Mouse (Mus musculus): ENCODE measurements around the gene Uhrf1.
"Not testable (repeated sequence)": the region's sequence is repeated elsewhere in the genome, so short reads cannot be mapped to it uniquely, and the experiment has no call there.

Uhrf1 gene

DNA sequence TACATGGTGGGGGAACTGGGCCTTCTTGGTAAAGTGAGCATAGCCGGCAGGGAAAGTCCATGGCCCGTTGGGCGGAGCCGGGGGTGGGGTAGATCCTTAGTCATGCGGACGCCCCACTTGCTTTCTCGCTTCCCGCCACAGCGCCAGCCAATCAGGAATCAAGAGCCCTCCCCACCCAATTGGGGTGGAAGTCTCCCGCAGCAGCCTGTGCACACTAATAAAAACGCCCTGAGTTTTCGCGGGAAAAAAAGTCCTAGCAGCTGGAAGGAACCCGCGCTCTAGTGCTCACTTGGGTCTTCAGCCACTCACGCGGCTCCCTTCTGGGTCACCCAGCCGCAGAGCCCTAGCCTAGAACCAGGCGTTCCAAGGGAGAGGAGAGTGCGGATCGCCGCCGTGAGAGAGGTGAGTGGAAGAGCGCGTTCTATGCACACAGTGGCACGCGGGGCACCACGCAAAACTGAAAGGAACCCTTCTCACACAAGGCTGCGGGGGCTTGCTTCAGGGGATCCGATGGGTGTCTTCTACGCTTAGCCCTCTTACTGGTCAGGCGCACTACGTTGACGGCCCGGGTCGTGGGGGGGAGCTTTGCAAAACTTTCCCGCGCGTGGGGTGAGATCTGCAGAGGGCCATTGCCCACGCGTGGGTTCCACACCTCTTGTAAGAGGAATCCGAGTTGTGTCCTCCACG, at the start of gene Uhrf1:
TSS of gene Uhrf1 (plus strand) at position 162 of the 687 bp plus-strand sequence.
- DNase-seq (ENCODE audit: low read depth, low spot score): peak; percentile 99

GRCm38 (mm10) chr17:56254695-56255094, 48.4 kb upstream of the Uhrf1 start:
- no peak for DNase-seq (ENCODE audit: low read depth, low spot score)

DNA sequence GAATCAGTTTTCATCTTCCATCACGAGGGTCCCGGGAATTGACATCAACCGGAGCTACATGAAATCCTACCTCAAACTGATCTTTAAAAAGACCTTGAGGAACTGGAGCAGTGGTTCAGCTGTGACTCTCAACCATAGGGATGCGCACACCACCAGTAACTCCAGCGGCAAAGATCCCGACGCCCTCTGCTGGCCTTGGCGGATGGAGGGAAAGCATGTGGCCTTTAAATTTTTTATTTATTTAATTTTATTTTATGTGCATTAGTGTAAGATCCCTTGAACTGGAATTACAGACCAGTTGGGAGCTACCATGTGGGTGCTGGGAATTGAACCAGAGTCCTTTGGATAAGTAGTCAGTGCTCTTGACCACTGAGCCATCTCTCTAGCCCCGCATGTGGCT, 47.7 kb upstream of the Uhrf1 start:
- DNase-seq (ENCODE audit: low read depth, low spot score): peak; percentile 39

DNA sequence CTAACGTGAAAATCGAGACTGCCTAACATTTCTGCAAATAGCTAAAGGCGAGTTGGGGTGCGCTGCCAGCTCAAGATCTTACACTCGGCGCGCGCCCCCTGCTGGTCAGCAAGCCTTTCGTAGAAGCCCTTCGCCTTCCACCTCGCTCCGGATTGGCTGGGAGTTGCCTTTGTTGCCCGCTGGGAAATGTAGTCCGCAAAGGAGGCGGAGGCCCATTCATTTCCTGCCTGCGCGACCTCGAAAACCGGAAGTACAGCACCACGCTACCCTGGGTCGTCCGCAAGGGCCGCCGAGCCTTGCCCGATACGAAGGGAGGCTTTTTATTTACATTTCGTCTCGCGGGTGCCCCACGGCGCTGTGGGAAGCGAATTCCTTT, 47.3 kb upstream of the Uhrf1 start:
- DNase-seq (ENCODE audit: low read depth, low spot score): peak; percentile 99

DNA sequence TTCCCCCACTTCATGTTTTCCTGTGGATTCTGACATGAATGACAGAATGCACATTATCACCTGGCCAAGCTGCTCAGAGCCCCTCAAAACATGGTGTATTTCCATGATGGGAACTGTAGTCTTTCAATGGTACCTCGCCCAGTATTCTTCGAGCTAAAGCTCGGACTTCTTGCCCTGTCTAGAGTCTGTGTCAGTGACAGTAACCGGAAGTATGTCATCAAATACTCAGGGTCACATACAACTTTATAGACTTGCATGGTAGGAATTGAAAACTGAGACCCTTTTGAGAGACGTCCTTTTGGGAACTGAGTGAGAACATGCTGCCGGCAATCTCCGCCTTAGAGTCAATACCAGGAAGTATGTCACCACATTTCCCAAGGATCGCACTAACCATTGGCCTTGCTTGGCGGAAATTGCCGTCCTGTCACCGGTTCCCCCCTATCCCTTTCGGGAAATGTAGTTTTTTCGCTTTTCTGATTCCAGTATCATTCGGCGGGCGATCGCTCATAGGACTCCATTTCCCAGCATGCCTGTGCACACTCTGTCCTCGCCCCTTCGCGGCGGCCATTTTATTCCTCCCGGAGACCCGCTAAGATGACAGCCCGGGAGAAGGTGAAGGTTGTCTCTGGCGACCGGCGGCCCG, 46.8 kb upstream of the Uhrf1 start, which contains the start of gene Fem1a:
TSS of gene Fem1a (plus strand) at position 572 of the 643 bp plus-strand sequence.
- DNase-seq (ENCODE audit: low read depth, low spot score): peak; percentile 100

- peak; percentile 39 for DNase-seq (ENCODE audit: low read depth, low spot score)
Observed at GRCm38 (mm10) chr17:56257181-56257894, 45.8 kb upstream of the Uhrf1 start.

GRCm38 (mm10) chr17:56258269-56258668, 44.9 kb upstream of the Uhrf1 start:
- DNase-seq (ENCODE audit: low read depth, low spot score): not testable (repeated sequence)

DNA sequence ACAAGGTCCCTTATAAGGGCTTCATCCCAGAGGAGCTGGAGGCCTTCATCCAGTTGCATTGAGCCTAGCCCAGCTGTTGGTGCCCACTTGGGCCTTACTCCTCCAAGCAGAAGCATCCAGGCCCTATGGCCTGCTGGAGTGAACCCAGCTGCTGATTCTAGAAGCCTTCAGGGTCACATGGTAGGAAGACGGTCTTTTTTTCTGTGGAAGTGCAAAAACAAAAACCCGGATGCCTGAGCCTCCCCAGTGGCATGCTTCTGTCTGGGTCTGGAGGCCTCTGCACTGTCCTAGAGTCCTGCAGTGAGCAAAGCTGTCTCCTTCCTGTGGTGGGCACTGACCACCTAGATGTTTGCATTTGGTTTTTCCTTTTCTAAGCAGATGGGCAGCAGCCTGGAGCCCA, 44.3 kb upstream of the Uhrf1 start:
- not testable (repeated sequence) for DNase-seq (ENCODE audit: low read depth, low spot score)

DNA sequence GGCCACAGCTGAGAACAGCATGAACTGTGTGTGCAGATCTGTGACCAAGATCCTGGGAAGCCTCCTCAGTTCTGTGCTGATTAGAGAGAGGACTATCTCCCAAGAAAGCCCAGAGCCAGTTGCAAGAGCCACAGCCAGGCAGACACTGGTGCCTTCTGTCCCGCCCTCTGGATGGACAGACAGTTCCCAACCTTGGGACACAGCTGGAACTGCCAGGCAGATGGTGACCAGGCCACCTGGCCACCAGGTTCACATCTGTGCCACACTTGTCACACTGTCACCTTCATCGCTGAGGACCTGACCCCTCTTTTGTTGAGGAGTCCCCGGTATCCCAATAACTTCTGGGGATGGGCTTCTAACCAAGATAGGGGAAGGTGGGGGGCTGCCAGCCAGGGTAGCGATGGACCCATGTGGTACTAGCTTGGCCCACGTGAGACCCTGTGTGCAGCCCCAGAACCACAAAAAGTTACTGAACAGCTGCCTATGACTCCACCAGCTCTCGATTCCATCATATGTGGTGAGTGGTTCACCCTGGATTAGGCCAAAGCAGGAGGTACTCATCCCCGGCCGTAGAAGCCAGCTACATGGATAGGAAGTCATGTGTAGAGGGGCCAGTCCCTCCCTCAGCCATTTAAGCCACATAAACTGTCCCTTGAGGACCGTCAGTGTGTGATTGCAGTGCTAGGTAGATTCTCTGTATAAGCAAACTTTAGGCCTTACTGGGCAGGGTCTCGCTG, 43.7 kb upstream of the Uhrf1 start:
- DNase-seq (ENCODE audit: low read depth, low spot score): no peak

- DNase-seq (ENCODE audit: low read depth, low spot score): no peak
Observed at GRCm38 (mm10) chr17:56261166-56261565, 42.0 kb upstream of the Uhrf1 start.

- no peak for DNase-seq (ENCODE audit: low read depth, low spot score)
Observed at GRCm38 (mm10) chr17:56262645-56263094, 40.5 kb upstream of the Uhrf1 start.

- peak; percentile 94 for DNase-seq (ENCODE audit: low read depth, low spot score)
Observed at GRCm38 (mm10) chr17:56264020-56264419, 39.1 kb upstream of the Uhrf1 start.

GRCm38 (mm10) chr17:56265011-56265410, 38.1 kb upstream of the Uhrf1 start:
- DNase-seq (ENCODE audit: low read depth, low spot score): no peak

- DNase-seq (ENCODE audit: low read depth, low spot score): no peak
Observed at GRCm38 (mm10) chr17:56265869-56266268, 37.3 kb upstream of the Uhrf1 start.

DNA sequence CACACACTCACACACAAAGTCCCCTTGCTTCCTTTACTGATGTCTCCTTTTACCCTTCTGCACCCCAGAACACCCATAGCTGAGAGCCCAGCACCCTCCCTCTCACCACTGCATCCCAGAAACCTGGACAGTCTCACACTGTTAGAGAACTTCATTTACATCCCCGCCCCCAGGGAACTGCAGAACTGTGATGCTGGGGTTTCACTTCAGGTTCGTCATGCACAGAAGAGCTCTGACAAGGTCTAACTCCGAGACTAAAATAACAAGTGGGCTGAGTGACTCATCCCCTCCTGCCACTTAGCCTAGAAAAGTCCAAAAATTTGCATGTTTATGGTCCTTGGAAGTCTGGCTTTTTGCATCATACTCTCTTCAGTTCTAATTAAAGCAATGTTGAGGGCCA, 36.9 kb upstream of the Uhrf1 start:
- DNase-seq (ENCODE audit: low read depth, low spot score): peak; percentile 36

- peak; percentile 86 for DNase-seq (ENCODE audit: low read depth, low spot score)
Observed at GRCm38 (mm10) chr17:56269153-56269630, 33.9 kb upstream of the Uhrf1 start.

- no peak for DNase-seq (ENCODE audit: low read depth, low spot score)
Observed at GRCm38 (mm10) chr17:56269741-56270140, 33.4 kb upstream of the Uhrf1 start.

DNA sequence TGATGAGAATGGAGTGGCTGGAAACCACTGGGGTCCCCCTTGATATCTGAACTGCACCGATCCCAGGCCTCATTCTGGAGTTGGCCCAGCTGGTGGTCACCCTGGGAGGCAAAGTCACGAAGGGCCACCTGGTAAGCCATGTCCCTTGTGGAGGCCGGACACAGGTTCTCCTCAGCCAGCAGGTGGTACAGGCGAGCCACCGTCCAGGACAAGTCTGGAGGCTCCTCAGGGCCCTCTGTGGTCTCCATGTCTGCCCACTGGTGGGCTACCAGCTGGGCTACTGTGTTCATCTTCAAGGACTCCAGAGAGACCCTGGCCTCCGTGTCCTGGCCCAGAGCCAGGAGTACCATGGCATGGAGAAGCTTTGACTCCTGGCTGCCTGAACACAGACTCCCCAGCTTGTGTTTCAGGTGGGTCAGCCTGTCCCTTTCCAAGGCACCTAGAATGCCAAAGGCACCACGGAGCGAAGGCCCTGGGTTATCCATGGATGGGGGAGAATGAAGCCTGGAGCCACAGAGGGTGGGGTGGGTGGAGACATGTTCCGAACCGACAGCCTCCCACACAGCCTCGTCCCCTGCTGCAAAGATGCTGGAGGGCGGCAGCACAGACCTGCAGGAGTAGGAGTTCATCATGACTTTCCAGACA, 31.4 kb upstream of the Uhrf1 start:
- no peak for DNase-seq (ENCODE audit: low read depth, low spot score)

GRCm38 (mm10) chr17:56272644-56273043, 30.5 kb upstream of the Uhrf1 start:
- DNase-seq (ENCODE audit: low read depth, low spot score): no peak

GRCm38 (mm10) chr17:56273482-56273881, 29.6 kb upstream of the Uhrf1 start:
- no peak for DNase-seq (ENCODE audit: low read depth, low spot score)

- DNase-seq (ENCODE audit: low read depth, low spot score): no peak
Observed at GRCm38 (mm10) chr17:56273986-56274385, 29.1 kb upstream of the Uhrf1 start.

All from R1 (cell line).